Mouse (Mus musculus): ENCODE results near the gene Chd1.

The Chd1 gene

GRCm38 (mm10) chr17:15812136-15812778 is 107.5 kb downstream of the Chd1 start:
- DNase-seq: no peak

DNA sequence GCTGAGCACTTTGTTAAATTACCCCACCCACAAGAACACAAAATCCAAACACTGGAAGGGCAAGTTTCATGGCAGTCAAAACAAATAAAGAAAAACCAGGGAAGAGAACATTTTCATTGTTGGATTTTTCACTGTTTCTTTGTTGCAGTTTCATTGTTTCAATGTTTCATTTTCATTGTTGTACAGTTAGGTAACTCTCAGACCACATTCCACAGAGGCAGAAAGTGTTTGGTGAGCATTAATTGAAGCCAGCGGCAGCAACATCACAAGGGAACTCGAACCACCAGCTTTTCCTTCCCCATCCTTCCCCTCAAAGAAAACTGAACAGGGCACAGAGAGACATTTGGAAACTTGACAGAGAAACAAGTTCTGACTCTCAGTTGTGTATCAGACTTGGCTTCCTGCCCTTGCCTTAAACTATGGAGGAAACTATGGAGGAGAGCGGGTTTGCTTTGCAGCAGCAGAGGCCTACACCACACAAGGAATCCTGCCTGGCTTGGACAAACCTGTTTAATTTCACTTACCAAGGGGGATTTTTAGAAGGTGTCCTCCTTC is 109.0 kb downstream of the Chd1 start:
- DNase-seq: no peak

GRCm38 (mm10) chr17:15815312-15816018 is 110.7 kb downstream of the Chd1 start:
- no peak for DNase-seq

- DNase-seq: peak; percentile 17
Observed at GRCm38 (mm10) chr17:15816379-15817095, 111.8 kb downstream of the Chd1 start.

DNA sequence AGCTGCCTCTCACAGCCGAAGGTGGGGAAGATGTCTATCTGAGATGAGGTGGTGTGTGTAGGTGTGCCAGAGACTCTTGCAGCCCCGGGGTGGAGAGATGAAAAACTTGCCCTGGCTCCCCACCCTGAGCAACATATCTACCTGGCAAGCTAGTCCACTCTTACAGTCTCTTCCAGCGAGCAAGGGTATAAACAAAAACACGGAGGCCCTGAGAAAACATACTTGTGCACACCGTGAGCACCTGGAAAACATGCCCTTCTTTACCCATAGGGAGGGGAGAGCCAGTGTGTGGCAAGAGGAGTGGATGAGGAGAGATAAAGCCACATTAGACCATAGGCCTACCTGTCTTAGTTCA is 112.3 kb downstream of the Chd1 start:
- DNase-seq: peak; percentile 23

- DNase-seq: no peak
Observed at GRCm38 (mm10) chr17:15817634-15818033, 112.9 kb downstream of the Chd1 start.

GRCm38 (mm10) chr17:15818372-15818771 is 113.6 kb downstream of the Chd1 start:
- DNase-seq: no peak

DNA sequence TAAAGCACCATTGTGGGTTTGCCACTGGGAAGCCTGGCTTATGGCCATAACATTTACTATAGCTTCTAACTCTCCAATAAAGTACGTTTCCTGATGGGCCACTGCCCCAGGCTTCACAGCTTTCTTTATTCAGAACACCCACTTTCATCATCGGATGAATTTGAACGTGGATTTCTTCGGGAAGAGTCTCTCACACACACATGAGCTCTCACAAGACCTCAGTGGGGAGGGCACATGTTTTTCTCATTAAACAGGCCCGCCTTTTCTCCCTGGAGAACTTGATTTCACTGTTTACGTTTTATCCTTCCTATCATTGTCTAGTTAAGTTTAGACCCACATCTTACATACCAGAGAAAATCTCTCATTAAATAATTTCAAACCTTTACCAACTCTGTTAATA is 115.4 kb downstream of the Chd1 start:
- no peak for DNase-seq

DNA sequence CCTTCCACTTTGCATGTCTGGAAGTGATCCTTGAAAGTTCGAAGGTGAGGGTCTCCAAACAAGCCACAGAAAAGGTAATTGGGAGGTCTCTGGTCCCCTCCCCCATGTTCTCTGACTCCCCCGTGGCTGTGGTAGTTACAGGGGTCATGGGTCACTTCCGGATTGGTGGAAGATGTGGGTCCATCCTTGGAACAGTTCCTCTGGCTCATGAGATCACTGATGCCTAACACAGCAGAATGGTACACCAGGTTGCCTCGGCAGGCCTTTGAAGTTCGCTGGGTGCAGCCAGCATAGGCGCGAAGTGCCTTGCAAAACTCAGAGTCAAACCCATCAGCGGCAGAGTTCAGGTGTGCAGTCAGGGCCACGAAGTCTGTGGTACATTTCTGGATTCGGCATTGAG is 116.0 kb downstream of the Chd1 start:
- DNase-seq: no peak

- no peak for DNase-seq
Observed at GRCm38 (mm10) chr17:15821706-15822105, 116.9 kb downstream of the Chd1 start.
